10 mouse cellular contexts compared by ENCODE assay signal in the genomic region with DNA sequence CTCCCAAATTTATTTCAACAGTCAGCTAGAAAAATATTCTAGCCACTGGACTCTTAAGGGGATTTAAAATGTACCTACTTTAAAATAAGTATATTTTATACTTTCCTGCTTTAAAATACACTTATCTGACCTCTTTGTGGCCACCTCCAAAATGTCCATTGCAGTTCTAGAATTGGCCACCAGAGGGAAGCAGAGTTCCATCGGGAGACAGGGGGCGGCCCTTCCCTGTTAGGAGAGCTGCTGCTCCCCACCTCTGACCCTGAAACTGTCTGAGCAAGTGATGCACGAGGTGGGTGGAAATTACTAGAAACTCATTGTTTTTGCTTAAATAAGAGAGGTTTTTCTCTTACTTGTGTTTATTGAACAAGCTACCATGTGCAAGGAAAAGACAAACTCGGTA. TPM values are rescaled to one million over a fixed set of nuclear protein-coding genes. Genes with fewer than 3 reads are reported as not detected.
DNase-seq lines count a peak whose midpoint lies in the region; ATAC-seq and TF ChIP-seq lines count a peak whose summit lies in the region.
"Had no signal": no experiment of that assay in that cellular context is flagged by ENCODE, and none has a peak within 500 bp of the region (broad histone marks: within the 10 kb centered on the region; RNA-seq: fewer than 3 reads in every experiment).

No protein-coding gene starts in this region.

- TF ChIP-seq EP300 in ES-Bruce4 (IDR thresholded peaks at IDR 0.05; ENCODE audit: insufficient read depth, low read depth, low read length), result no peak

- no peak overlapping the region for H3K27ac ChIP-seq in ES-Bruce4 (ENCODE audit: insufficient read depth, low read length)
- no peak overlapping the region for H3K27ac ChIP-seq in left cerebral cortex, adult 2 months
- H3K27ac ChIP-seq: embryonic facial prominence, embryonic 13.5 days; lung, embryonic 15.5 days had no signal

- peak; percentile 79 for TF ChIP-seq CTCF in ES-Bruce4 (IDR thresholded peaks at IDR 0.05; ENCODE audit: low read depth, low read length)
- TF ChIP-seq CTCF in left cerebral cortex, adult 2 months (IDR thresholded peaks at IDR 0.05), result peak; percentile 99

- peak; percentile 71 to 89 for DNase-seq in heart, postnatal 10 days
- DNase-seq in heart, adult 11 months, result no peak
- peak; percentile 10 for DNase-seq in cerebellum, adult 11-12 months
- DNase-seq in gastrocnemius, postnatal 10 days, result peak; percentile 78
- DNase-seq in left cerebral cortex, adult 2 months (ENCODE audit: extremely low spot score in 1 of 2, low spot score in 2 of 2), result peak; percentile 53 to 73
- peak; percentile 79 for DNase-seq in thymus, postnatal 14 days

- peak; percentile 69 for ATAC-seq in neutrophil, adult 5-6 weeks (ENCODE audit: extremely low read depth, insufficient number of reproducible peaks, low FRiP score, poor library complexity, severe bottlenecking)

- no peaks in the 10 kb centered on the region for H3K27me3 ChIP-seq in ES-Bruce4 (ENCODE audit: control insufficient read depth, insufficient read depth, low read length, poor library complexity, severe bottlenecking)
- H3K27me3 ChIP-seq: embryonic facial prominence, embryonic 13.5 days; lung, embryonic 15.5 days had no signal

- H3K4me3 ChIP-seq in ES-Bruce4 (ENCODE audit: low read depth, low read length), result no peak overlapping the region
- H3K4me3 ChIP-seq in left cerebral cortex, adult 2 months, result no peak overlapping the region
- H3K4me3 ChIP-seq: embryonic facial prominence, embryonic 13.5 days; lung, embryonic 15.5 days had no signal

- H3K36me3 ChIP-seq in ES-Bruce4 (ENCODE audit: control insufficient read depth, insufficient read depth, low read length, poor library complexity, severe bottlenecking), result no peaks in the 10 kb centered on the region
- H3K36me3 ChIP-seq: embryonic facial prominence, embryonic 13.5 days; lung, embryonic 15.5 days had no signal

- H3K9ac ChIP-seq in ES-Bruce4 (ENCODE audit: low read depth, poor library complexity, severe bottlenecking), result no peak overlapping the region
- H3K9ac ChIP-seq: embryonic facial prominence, embryonic 13.5 days; lung, embryonic 15.5 days had no signal

- no peak for TF ChIP-seq POLR2A in ES-Bruce4 (IDR thresholded peaks at IDR 0.05; ENCODE audit: insufficient read depth, low read length)

- H3K9me3 ChIP-seq in ES-Bruce4 (replicated peaks; ENCODE audit: control insufficient read depth, insufficient read depth, low read length, poor library complexity, severe bottlenecking), result no peaks in the 10 kb centered on the region
- H3K9me3 ChIP-seq: embryonic facial prominence, embryonic 13.5 days; lung, embryonic 15.5 days had no signal

- intact Hi-C loops in heart, postnatal 10 days (cut with DNase I), result no loop called here
- intact Hi-C loops in left cerebral cortex, adult 2 months (cut with DNase I), result no loop called here

- H3K4me1 ChIP-seq in ES-Bruce4 (ENCODE audit: control insufficient read depth, insufficient read depth, low read length), result no peaks in the 10 kb centered on the region
- H3K4me1 ChIP-seq: embryonic facial prominence, embryonic 13.5 days; lung, embryonic 15.5 days had no signal

RNA-seq across cellular contexts. Expression of gene Fndc1, which starts 36.6 kb away (rescaled TPM):
- 100 to 1,000 TPM in 1 of 2 experiments, 10 to 100 TPM in 1; 99.0 to 108 TPM for total RNA-seq in heart, postnatal 10 days (2021)
- polyA plus RNA-seq in ES-Bruce4 (2011; ENCODE audit: insufficient read depth, insufficient read length, low read depth, missing spikeins), result 4.3 and 6.1 TPM in 2 replicates
- 100 to 1,000 TPM; 149 to 184 TPM for total RNA-seq in gastrocnemius, postnatal 10 days (2021)
- 1 to 10 TPM; 5.6 to 6.6 TPM for total RNA-seq in left cerebral cortex, adult 2 months (2021)
- not detected in 2 replicates for total RNA-seq in neutrophil, adult 5-6 weeks (2017)

Comparison
In these comparisons a context has a peak if more than half of its experiments do, and no peak if none do; other contexts are left out.
1. RNA of gene Fndc1, which starts 36.6 kb away (total RNA-seq): 149 to 184 TPM in gastrocnemius, postnatal 10 days and 99.0 to 108 TPM in heart, postnatal 10 days; 5.6 to 6.6 TPM in left cerebral cortex, adult 2 months and not detected in neutrophil, adult 5-6 weeks; every median in the first group is over 10 times any median in the second.